Mouse (Mus musculus) bone marrow, adult 2 months (tissue): Measurements from ENCODE around the gene Mlana.

Experiments
- CTCF ChIP-seq: fragments of 200-500 bp; IDR thresholded peaks from 2 replicates; pipeline ENCODE4 v1.5.1; 2011; ENCODE audit warnings: low read length, control low read depth; ENCODE audit not compliant: control insufficient read depth, insufficient read depth
- POLR2A ChIP-seq: fragments of 200-500 bp; IDR thresholded peaks from 2 replicates; pipeline ENCODE4 v1.6.1; 2011; ENCODE audit warnings: low read depth, mild to moderate bottlenecking, control low read depth, low read length, borderline replicate concordance; ENCODE audit not compliant: control insufficient read depth

GRCm38 (mm10) chr19:29718476-29718875 is 20.9 kb downstream of the Mlana start:
- TF ChIP-seq CTCF, result no peak
- no peak for TF ChIP-seq POLR2A
